Mouse (Mus musculus): Measurements from ENCODE around the gene Ppp2r5c. TPM values are rescaled to one million over a fixed set of nuclear protein-coding genes. Genes with fewer than 3 reads are reported as not detected.

Ppp2r5c gene
- total RNA-seq, 2 experiments from 2014 or later: 57.9 to 80.9 TPM

- no peak for DNase-seq
- no peak for TF ChIP-seq CTCF (IDR thresholded peaks at IDR 0.05)
- intact Hi-C loops (cut with DNase I): loop anchor here (5.0 kb wide), 1 partner anchor 52 kb away; no protein-coding TSS in a partner anchor
Observed at GRCm38 (mm10) chr12:110539798-110540197, 92.9 kb downstream of the Ppp2r5c start.

GRCm38 (mm10) chr12:110540273-110540672 is 93.4 kb downstream of the Ppp2r5c start:
- intact Hi-C loops (cut with DNase I): no loop called here
- TF ChIP-seq CTCF (IDR thresholded peaks at IDR 0.05): no peak
- DNase-seq: no peak
- no peak overlapping the region for H3K27ac ChIP-seq
- H3K4me3 ChIP-seq: no peak overlapping the region

More at GRCm38 (mm10) chr12:110539798-110540197, 92.9 kb downstream of the Ppp2r5c start:
- no peak overlapping the region for H3K4me3 ChIP-seq
- H3K27ac ChIP-seq: no peak overlapping the region

GRCm38 (mm10) chr12:110541001-110541400 is 94.1 kb downstream of the Ppp2r5c start:
- TF ChIP-seq CTCF (IDR thresholded peaks at IDR 0.05): no peak
- intact Hi-C loops (cut with DNase I): no loop called here

GRCm38 (mm10) chr12:110541528-110541927 is 94.6 kb downstream of the Ppp2r5c start:
- no peak for TF ChIP-seq CTCF (IDR thresholded peaks at IDR 0.05)
- H3K27ac ChIP-seq: no peak overlapping the region
- intact Hi-C loops (cut with DNase I): no loop called here
- no peak for DNase-seq
- H3K4me3 ChIP-seq: no peak overlapping the region

More at GRCm38 (mm10) chr12:110541001-110541400, 94.1 kb downstream of the Ppp2r5c start:
- Histone ChIP-seq H3K27ac (no peak overlapping the region), H3K4me3 (no peak overlapping the region)
- no peak for DNase-seq

GRCm38 (mm10) chr12:110545040-110545701 is 98.3 kb downstream of the Ppp2r5c start:
- Histone ChIP-seq H3K4me3 (no peak overlapping the region), H3K27ac (no peak overlapping the region)
- TF ChIP-seq CTCF (IDR thresholded peaks at IDR 0.05): no peak
- intact Hi-C loops (cut with DNase I): no loop called here
- no peak for DNase-seq

GRCm38 (mm10) chr12:110547573-110547972 is 100.7 kb downstream of the Ppp2r5c start:
- intact Hi-C loops (cut with DNase I): no loop called here
- Histone ChIP-seq H3K4me3 (no peak overlapping the region), H3K27ac (no peak overlapping the region)
- DNase-seq: no peak
- TF ChIP-seq CTCF (IDR thresholded peaks at IDR 0.05): no peak

- no peak for DNase-seq
- TF ChIP-seq CTCF (IDR thresholded peaks at IDR 0.05): no peak
- intact Hi-C loops (cut with DNase I): no loop called here
- Histone ChIP-seq H3K27ac (no peak overlapping the region), H3K4me3 (no peak overlapping the region)
Observed at GRCm38 (mm10) chr12:110549437-110550112, 102.7 kb downstream of the Ppp2r5c start.

GRCm38 (mm10) chr12:110550364-110550763 is 103.4 kb downstream of the Ppp2r5c start:
- Histone ChIP-seq H3K27ac (no peak overlapping the region), H3K4me3 (no peak overlapping the region)
- TF ChIP-seq CTCF (IDR thresholded peaks at IDR 0.05): no peak
- intact Hi-C loops (cut with DNase I): no loop called here
- DNase-seq: no peak

GRCm38 (mm10) chr12:110552113-110552512 is 105.2 kb downstream of the Ppp2r5c start:
- DNase-seq: no peak
- intact Hi-C loops (cut with DNase I): no loop called here
- Histone ChIP-seq H3K4me3 (no peak overlapping the region), H3K27ac (no peak overlapping the region)
- TF ChIP-seq CTCF (IDR thresholded peaks at IDR 0.05): no peak

GRCm38 (mm10) chr12:110553362-110553761 is 106.4 kb downstream of the Ppp2r5c start:
- no peak for DNase-seq
- intact Hi-C loops (cut with DNase I): no loop called here
- H3K27ac ChIP-seq: no peak overlapping the region
- no peak overlapping the region for H3K4me3 ChIP-seq
- no peak for TF ChIP-seq CTCF (IDR thresholded peaks at IDR 0.05)

GRCm38 (mm10) chr12:110555536-110556240 is 108.8 kb downstream of the Ppp2r5c start:
- TF ChIP-seq CTCF (IDR thresholded peaks at IDR 0.05): no peak
- H3K4me3 ChIP-seq: no peak overlapping the region
- H3K27ac ChIP-seq: no peak overlapping the region
- intact Hi-C loops (cut with DNase I): loop anchor here (2.0 kb wide), 1 partner anchor 101 kb away; no protein-coding TSS in a partner anchor
- DNase-seq: no peak

- TF ChIP-seq CTCF (IDR thresholded peaks at IDR 0.05): no peak; the same call in 1 of the 2 replicates
- peak; percentile 70 for DNase-seq
- intact Hi-C loops (cut with DNase I): loop anchor here (2.0 kb wide), 1 partner anchor 102 kb away; no protein-coding TSS in a partner anchor
- H3K27ac ChIP-seq: peak overlapping the region; percentile 51
- H3K4me3 ChIP-seq: no peak overlapping the region
Observed at GRCm38 (mm10) chr12:110556861-110557628, 110.1 kb downstream of the Ppp2r5c start.

All from gastrocnemius, adult 2 months (tissue).